In the genomic region with DNA sequence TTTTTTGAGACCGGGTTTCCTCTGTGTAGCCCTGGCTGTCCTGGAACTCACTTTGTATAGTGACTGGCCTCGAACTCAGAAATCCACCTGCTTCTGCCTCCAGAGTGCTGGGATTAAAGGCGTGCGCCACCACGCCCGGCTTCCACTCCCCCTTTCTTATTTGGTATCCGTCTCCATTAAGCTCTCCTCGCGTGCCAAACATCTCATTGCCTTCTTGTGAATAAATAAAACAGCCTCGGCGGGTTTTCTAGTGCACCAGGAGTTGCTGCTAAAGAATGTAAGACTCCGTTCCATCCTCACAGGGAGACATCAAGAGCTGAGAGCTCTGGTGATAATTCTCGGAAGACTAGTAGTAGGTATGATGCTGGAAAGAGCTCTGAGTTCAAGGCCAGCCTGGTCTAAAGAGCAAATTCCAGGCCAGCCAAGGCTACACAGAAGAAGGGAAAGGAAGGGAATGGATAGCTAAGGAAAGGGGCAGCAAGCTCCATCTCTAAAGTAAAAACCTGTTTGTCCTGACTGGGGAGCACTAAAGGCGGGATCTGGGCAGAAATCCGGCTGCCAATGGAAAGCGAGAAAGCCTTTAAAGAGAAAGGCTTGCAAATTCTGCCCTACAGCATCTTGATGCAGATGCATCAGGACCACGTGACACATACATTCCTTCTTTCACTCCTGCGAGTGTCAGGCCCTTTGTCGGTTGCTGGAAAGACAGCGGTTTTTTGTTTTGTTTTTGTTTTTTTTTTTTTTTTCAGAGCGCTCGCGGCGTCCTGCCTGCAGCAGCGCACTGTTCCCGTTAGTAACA, we compare ENCODE assay signal across 8 mouse cellular contexts. TPM values are rescaled to one million over a fixed set of nuclear protein-coding genes. Genes with fewer than 3 reads are reported as not detected.
DNase-seq lines count a peak whose midpoint lies in the region; ATAC-seq lines count a peak whose summit lies in the region.

No protein-coding gene starts in this region.

- DNase-seq in retina, adult 2 months (ENCODE audit: low read depth, low spot score) = peak; percentile 22
- DNase-seq in retina, postnatal 1 day = no peak
- peak; percentile 68 for DNase-seq in c-Kit-positive CD71-positive TER-119-positive erythroid progenitor cells, embryonic 14.5 days (ENCODE audit: low spot score)
- DNase-seq in forebrain, embryonic 11.5 days (ENCODE audit: low spot score) = peak; percentile 61
- peak; percentile 19 to 21 for DNase-seq in layer of hippocampus, postnatal 14 days (ENCODE audit: low spot score in 2 of 2)
- peak; percentile 21 for DNase-seq in lung, postnatal 14 days
- DNase-seq in right cerebral cortex, adult 2 months (ENCODE audit: low spot score in 2 of 2) = peak; percentile 30 to 44

- no peaks in the 10 kb centered on the region for H3K9me3 ChIP-seq in forebrain, embryonic 11.5 days (ENCODE audit: control insufficient read depth, low read length)
- H3K9me3 ChIP-seq in hindbrain, embryonic 13.5 days = no peaks in the 10 kb centered on the region

- ATAC-seq in forebrain, embryonic 11.5 days (replicated peaks; ENCODE audit: low FRiP score) = peak; percentile 32
- ATAC-seq in hindbrain, embryonic 13.5 days (ENCODE audit: low FRiP score) = peak; percentile 52

- no peaks in the 10 kb centered on the region for H3K27me3 ChIP-seq in forebrain, embryonic 11.5 days (ENCODE audit: control insufficient read depth, insufficient read depth, low read length)
- H3K27me3 ChIP-seq in hindbrain, embryonic 13.5 days = no peaks in the 10 kb centered on the region

- H3K4me1 ChIP-seq in forebrain, embryonic 11.5 days (replicated peaks; ENCODE audit: control insufficient read depth, insufficient read depth, low read length) = no peaks in the 10 kb centered on the region; the same call in 1 of the 2 replicates
- peaks cover 10% of the 10 kb centered on the region for H3K4me1 ChIP-seq in hindbrain, embryonic 13.5 days (replicated peaks)

- peak overlapping the region; percentile 60 for H3K4me2 ChIP-seq in forebrain, embryonic 11.5 days (ENCODE audit: low read depth, low read length, severe bottlenecking)
- peak overlapping the region; percentile 67 for H3K4me2 ChIP-seq in hindbrain, embryonic 13.5 days

- 7% methylated on average over 26 of the region's 26 CpGs for WGBS in forebrain, embryonic 11.5 days
- 6% methylated on average over 26 of the region's 26 CpGs for WGBS in hindbrain, embryonic 13.5 days

- peak overlapping the region; percentile 51 for H3K9ac ChIP-seq in forebrain, embryonic 11.5 days (ENCODE audit: low read length)
- H3K9ac ChIP-seq in hindbrain, embryonic 13.5 days = peak overlapping the region; percentile 70

- peak overlapping the region; percentile 51 for H3K4me3 ChIP-seq in forebrain, embryonic 11.5 days (ENCODE audit: low read depth, low read length)
- H3K4me3 ChIP-seq in hindbrain, embryonic 13.5 days = peak overlapping the region; percentile 58

- no peaks in the 10 kb centered on the region for H3K36me3 ChIP-seq in forebrain, embryonic 11.5 days (ENCODE audit: control insufficient read depth, insufficient read depth, low read length)
- no peaks in the 10 kb centered on the region for H3K36me3 ChIP-seq in hindbrain, embryonic 13.5 days

- peak overlapping the region; percentile 58; the same call in 1 of the 2 replicates for H3K27ac ChIP-seq in forebrain, embryonic 11.5 days (ENCODE audit: low read depth, low read length)
- peak overlapping the region; percentile 78 for H3K27ac ChIP-seq in hindbrain, embryonic 13.5 days

RNA-seq across cellular contexts. Expression of a gene that starts 0.6 kb away (rescaled TPM):
- 28.4 and 31.7 TPM in 2 replicates for polyA plus RNA-seq in forebrain, embryonic 11.5 days (2014; fragmentation: Nextera tagmentation; extraction: Ambion mirVana)
- 18.7 and 19.4 TPM in 2 replicates for polyA plus RNA-seq in hindbrain, embryonic 13.5 days (2015; fragmentation: Nextera tagmentation; extraction: Ambion mirVana)
- total RNA-seq in layer of hippocampus, postnatal 14 days (2021) = 10 to 100 TPM; 12.2 to 13.4 TPM

RNA-seq across cellular contexts. Expression of a gene that starts 47.9 kb away (rescaled TPM):
- not detected in 2 replicates for polyA plus RNA-seq in forebrain, embryonic 11.5 days (2014; fragmentation: Nextera tagmentation; extraction: Ambion mirVana)
- polyA plus RNA-seq in hindbrain, embryonic 13.5 days (2015; fragmentation: Nextera tagmentation; extraction: Ambion mirVana) = not detected in 2 replicates
- total RNA-seq in layer of hippocampus, postnatal 14 days (2021) = not detected

RNA-seq across cellular contexts. Expression of a gene that starts 48.0 kb away (rescaled TPM):
- polyA plus RNA-seq in forebrain, embryonic 11.5 days (2014; fragmentation: Nextera tagmentation; extraction: Ambion mirVana) = not detected in 2 replicates
- not detected in 2 replicates for polyA plus RNA-seq in hindbrain, embryonic 13.5 days (2015; fragmentation: Nextera tagmentation; extraction: Ambion mirVana)
- total RNA-seq in layer of hippocampus, postnatal 14 days (2021) = under 1 TPM in 1 of 2 experiments, not detected in 1; 0.26 TPM
